Mouse (Mus musculus): ENCODE measurements at regions not wholly inside any gene's neighbourhood (a gene's known extent, or its start where the extent isn't known, plus 50 kb on each side); places are given as distances from the start of the nearest gene placed in this dataset.

- DNase-seq (ENCODE audit: low spot score), result peak; percentile 9
Observed at GRCm38 (mm10) chr11:45174811-45175798, 558.0 kb downstream of the Ebf1 start.

GRCm38 (mm10) chr11:45176971-45177370 is 559.9 kb downstream of the Ebf1 start:
- DNase-seq (ENCODE audit: low spot score), result no peak

- no peak for DNase-seq (ENCODE audit: low spot score)
Observed at GRCm38 (mm10) chr11:45178036-45178435, 560.9 kb downstream of the Ebf1 start.

- no peak for DNase-seq (ENCODE audit: low spot score)
Observed at GRCm38 (mm10) chr11:45179019-45179418, 561.9 kb downstream of the Ebf1 start.

GRCm38 (mm10) chr11:45190601-45191370 is 573.7 kb downstream of the Ebf1 start:
- no peak for DNase-seq (ENCODE audit: low spot score)

- no peak for DNase-seq (ENCODE audit: low spot score)
Observed at GRCm38 (mm10) chr11:45191392-45192189, 574.5 kb downstream of the Ebf1 start.

GRCm38 (mm10) chr11:45193319-45193718 is 576.2 kb downstream of the Ebf1 start:
- DNase-seq (ENCODE audit: low spot score), result no peak

- no peak for DNase-seq (ENCODE audit: low spot score)
Observed at GRCm38 (mm10) chr11:45199520-45199919, 582.4 kb downstream of the Ebf1 start.

- no peak for DNase-seq (ENCODE audit: low spot score)
Observed at GRCm38 (mm10) chr11:45200714-45201405, 583.7 kb downstream of the Ebf1 start.

GRCm38 (mm10) chr11:45203446-45203845 is 586.3 kb downstream of the Ebf1 start:
- DNase-seq (ENCODE audit: low spot score), result no peak

- no peak for DNase-seq (ENCODE audit: low spot score)
Observed at GRCm38 (mm10) chr11:45206611-45207525, 589.8 kb downstream of the Ebf1 start.

GRCm38 (mm10) chr11:45214096-45214495 is 597.0 kb downstream of the Ebf1 start:
- DNase-seq (ENCODE audit: low spot score), result no peak

- DNase-seq (ENCODE audit: low spot score), result no peak
Observed at GRCm38 (mm10) chr11:45216942-45217474, 599.9 kb downstream of the Ebf1 start.

- no peak for DNase-seq (ENCODE audit: low spot score)
Observed at GRCm38 (mm10) chr11:45219239-45219638, 602.1 kb downstream of the Ebf1 start.

- no peak for DNase-seq (ENCODE audit: low spot score)
Observed at GRCm38 (mm10) chr11:45222021-45222420, 604.9 kb downstream of the Ebf1 start.

GRCm38 (mm10) chr11:45235476-45236412 is 616.1 kb upstream of the Clint1 start:
- DNase-seq (ENCODE audit: low spot score), result no peak

GRCm38 (mm10) chr11:45237056-45237455 is 614.8 kb upstream of the Clint1 start:
- no peak for DNase-seq (ENCODE audit: low spot score)

- no peak for DNase-seq (ENCODE audit: low spot score)
Observed at GRCm38 (mm10) chr11:45239044-45239443, 612.8 kb upstream of the Clint1 start.

- DNase-seq (ENCODE audit: low spot score), result no peak
Observed at GRCm38 (mm10) chr11:45240419-45240818, 611.4 kb upstream of the Clint1 start.

All from urinary bladder, postnatal 25 days (tissue).